Mouse (Mus musculus): ENCODE results near the gene Ppp6r2.

The Ppp6r2 gene

DNA sequence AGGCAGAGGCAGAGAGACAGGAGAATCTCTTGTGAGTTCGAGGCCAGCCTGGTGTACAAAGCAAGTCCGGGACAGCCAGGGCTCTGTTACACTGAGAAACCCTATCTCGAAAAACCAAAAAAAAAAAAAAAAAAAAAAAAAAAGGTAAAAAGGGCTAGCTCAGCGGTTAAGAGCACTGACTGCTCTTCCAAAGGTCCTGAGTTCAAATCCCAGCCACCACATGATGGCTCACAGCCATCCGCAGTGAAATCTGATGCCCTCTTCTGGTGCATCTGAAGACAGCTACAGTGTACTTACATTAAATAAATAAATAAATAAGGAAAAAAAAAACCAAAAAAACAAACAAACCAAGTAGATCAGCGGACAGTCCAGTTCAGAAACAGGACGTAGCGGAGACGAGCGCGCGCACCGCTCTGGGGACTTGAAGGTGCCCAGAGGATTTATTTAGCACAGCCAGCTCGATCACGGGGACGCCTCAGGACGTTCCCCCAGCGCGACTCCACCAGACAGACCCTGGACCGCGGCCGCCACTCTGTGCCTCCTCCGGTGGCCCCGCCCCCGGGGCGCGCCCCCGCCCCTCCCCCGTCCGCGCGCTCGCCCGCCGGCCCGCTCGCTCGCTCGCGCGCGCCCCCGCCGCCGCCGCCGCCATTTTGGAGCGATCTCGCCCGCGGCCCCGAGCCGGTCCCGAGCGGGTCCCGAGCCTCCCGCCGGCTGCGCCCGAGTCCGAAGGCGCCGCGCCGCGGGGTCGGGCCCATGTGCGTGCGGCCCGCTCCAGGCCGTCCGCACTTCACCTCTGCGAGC, at the start of gene Ppp6r2:
Gene Ppp6r2, plus strand, starts transcription at position 639 of the 801 bp plus-strand sequence.
- DNase-seq (ENCODE audit: low spot score in 2 of 2) = peak; percentile 65 to 75

DNA sequence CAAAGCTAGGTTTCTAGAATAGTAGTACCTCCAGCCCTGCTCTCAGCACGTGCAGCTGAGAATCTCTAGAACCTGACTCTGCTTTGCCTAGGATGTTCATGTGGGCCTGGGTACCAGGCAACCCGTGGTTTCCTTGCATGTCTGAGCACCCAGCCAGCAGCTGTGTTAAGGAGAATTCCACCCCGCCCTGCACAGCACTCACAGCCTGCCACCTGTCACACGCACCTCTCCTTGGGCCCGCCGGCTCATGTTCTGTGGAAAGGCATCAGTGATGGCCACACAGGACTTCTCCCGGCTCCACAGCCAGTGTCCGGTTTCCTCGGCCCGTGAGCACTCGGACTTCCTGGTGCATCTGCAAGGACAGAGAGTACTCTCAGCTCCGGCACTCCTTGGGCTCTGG, 45.9 kb upstream of the Ppp6r2 start:
- no peak for DNase-seq (ENCODE audit: low spot score in 2 of 2)

DNA sequence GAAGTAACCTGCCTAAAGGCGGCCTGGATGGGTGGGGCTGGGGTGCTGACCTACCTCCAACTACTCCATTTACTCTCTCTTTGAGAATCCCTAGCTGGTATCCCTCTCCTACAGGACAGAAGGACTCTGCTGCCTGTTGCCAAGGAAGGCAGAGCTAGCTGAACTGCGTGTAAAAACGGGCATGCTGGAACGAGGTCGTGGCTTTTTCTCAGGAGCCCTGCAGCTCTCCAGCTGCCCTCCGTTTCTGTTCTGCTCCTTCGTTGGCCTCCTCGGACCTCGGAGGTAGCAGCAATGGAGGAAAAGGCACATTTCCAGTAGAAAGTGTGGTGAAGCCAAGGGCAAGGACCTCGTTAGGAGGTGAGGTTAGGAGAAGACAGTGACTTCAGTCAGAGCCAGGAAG, 42.4 kb upstream of the Ppp6r2 start:
- no peak for DNase-seq (ENCODE audit: low spot score in 2 of 2)

DNA sequence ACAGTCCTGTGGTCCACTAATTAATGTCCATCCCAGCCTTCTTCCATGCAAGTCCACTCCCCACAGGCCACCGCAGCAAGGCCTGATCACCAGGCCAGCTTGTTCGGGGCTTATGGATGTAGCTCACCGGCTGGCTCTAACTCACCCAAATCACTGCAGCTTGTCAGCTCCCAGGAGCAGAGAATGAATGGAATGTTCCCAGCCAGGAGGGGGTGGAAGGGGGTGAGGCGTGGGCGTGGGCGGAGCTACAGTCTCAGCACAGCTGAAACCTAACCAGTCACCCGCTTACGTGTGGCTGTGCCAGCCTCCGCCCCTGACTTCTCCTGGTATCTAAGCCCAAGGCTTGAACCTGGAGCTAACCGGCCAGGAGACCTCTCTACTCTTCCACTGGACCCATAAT, 41.9 kb upstream of the Ppp6r2 start:
- DNase-seq (ENCODE audit: low spot score in 2 of 2) = peak; percentile 88 to 89

DNA sequence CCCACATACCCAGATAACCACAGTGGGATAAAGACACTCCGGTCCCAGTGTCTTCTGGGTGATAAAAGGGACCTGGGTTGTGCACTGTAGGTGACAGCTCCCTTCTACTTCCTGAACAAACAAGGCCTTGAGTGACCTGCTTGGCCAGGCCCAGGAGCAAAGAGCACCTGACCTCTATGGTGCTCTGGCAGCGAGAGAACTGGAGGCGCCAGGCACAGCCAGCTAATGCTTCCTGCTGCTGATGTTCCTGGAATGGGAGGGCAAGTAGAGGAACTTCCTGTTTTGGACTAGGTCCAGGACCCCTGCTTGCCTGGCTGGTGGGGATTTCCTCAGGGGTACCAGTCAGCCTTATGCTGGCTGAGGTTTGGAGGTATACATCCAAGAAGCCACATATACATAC, 41.3 kb upstream of the Ppp6r2 start:
- DNase-seq (ENCODE audit: low spot score in 2 of 2) = no peak

DNA sequence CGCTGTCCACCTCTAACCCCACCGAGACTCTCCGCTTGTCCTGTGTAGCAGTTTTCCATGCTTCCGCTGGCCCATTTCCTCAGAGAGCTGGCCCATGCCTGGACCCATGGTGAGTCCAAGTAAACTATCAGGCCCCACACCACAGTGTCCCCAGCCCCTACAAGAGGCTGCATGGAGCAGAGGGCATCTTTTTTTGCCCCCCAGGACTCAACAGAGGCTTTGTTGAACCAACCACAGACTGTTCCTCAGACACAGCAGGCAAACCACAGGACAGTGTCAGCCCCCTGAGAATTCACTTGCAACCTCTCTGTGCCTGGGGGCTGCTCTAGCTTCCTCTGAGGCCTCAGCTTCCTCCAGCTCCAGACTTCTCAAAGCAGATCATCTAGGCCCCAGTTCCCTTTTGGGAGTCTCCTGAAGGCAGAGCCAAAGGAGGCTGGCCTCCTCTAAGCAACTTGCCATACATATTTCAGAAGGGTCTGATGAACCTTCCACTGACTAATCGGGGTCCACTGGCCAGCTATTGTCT, 39.8 kb upstream of the Ppp6r2 start:
- DNase-seq (ENCODE audit: low spot score in 2 of 2) = no peak

DNA sequence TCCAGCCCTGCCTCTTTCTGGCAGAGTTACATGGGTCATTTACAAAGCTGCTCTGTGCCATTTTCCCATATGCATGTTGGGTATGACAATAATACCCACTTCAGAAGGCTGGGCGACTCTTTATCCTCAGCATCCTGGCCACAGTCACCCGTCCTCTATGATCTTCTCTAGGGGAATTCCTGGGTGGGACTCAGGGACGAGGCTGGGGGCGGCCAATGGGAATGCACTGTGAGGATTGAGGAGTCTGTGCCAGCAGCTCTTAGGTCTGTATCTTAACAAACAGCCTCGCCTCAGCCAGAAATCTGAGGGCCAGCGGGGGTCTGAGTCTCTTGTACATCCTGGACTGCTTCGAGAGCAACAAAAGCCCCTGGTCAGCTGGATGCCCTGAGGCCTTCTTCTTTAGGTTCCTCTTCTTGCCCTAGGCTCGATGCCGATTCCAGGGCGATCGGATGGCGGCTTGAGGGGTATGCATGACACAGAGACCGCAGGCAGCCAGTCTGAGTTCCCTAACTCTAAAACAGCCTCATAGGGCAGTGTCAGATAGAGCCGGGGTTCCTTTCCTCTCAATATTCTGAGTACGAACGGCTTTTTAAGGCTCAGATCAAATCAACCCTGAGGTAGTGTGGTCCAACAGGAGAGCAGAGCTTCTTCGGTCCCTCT, 38.9 kb upstream of the Ppp6r2 start:
- no peak for DNase-seq (ENCODE audit: low spot score in 2 of 2)

DNA sequence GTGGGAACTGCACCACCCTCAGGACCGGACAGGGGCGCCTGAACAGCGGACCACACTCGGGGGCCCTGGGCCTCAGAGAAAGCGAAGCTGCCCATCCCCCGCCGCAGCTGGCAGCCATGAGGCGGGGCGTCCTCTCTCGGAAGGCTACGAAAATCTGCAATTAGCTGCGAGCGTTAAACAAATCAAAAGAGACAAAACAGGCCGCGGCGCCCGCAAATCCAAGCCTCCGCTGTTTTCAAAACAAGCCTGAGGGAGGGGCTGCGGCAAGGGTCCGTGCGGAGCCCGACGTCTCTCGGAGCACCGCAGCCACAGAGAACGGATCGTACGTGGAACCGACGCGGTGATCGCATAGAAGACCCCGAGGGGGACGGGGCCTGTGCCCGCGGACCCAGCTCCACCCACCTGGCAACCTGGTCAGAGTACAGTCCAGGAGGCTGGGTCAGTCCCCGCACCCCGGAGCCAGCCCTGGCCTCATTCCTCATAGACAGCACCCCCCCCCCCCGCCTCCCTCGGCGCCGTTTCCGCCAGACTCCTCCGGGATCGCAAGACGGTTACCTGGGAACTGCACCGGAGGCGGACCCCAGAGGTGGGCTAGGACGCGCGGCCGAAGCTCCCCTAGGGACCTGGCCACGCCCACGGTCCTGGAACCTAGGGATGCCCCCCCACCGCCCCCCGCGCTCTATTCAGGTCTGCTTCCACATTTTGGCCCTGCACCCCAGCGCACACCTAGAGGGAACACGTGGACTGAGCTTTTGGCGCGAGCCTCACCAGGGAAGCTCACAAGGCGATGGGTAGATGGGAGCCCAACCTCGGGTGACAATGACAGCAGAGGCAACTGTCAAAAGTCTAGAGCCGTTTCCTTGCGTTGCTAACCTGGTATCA, 38.1 kb upstream of the Ppp6r2 start:
- peak in 1 of 2 experiments; percentile 63 for DNase-seq (ENCODE audit: low spot score in 2 of 2)

DNA sequence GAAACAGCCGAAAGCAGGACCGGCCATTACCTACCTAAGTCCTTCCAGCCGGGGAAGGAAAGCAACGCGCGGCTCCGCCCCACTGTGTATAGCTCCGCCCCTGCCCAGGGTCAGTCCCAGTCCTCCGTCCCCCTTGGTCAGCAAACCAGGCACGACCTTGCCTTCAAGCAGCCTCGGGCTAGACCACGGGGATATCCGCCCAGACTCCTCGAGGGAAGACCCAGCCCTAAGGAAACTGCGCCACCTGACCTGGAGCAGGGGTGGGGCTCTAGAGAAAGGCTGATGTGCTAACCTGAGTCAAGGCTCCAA, 37.5 kb upstream of the Ppp6r2 start:
- DNase-seq (ENCODE audit: low spot score in 2 of 2) = peak in 1 of 2 experiments; percentile 26

DNA sequence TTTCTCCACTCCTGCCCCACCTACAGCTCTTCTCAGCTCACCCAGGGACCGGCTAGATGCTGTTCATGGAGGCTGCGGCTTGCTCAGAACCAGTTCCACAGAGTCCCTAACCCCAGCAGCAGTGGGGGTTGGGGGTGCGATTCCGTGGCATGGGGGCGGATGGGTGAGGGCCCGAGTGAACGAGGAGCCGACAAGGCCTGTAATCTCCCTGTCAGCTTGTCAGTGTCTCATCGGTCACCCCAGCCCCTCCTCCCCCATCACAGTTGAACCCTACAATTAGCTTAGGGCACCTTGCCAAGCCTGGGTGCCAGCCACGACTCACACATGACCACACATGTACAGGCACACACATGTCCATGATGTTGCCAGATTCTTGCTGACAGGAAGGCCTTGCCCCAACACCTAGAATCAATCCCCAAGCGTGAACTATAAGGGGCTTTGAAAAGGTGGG, 36.4 kb upstream of the Ppp6r2 start:
- no peak for DNase-seq (ENCODE audit: low spot score in 2 of 2)

DNA sequence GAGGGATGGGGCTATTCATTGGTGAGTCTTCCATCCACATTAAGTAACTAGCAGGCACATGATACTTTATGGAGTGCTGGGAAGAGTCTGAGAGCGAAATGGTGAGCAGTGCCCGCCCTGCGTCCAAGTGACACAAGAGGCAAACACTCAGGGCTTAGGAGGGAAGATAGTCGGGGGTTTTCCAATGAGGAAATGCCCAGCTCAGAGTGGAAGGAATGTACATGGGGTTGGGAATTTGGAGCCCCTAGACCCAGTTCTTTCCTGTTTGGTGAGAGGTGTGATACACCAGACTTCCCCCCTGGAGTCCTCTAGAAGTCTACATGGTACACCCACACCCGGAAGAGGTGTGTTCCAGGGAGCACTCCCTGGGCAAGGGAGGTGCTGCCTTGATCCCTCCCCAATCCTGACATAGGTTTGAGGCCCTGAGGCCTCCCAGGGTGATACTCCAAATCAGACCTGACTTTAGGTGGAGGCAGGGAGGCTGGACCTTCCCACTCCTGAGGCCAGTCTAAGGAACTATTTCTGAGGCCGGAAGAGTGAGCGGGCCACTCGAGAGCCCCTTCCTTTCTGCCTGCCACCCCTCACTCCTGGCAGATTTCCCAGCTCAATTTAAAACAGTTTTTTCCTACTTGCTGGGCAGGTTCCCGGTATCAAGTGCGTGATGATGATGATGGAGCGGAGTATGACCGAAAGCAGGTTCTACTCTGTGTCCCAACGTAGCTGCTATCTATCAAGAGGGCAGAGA, 35.8 kb upstream of the Ppp6r2 start:
- DNase-seq (ENCODE audit: low spot score in 2 of 2) = no peak

DNA sequence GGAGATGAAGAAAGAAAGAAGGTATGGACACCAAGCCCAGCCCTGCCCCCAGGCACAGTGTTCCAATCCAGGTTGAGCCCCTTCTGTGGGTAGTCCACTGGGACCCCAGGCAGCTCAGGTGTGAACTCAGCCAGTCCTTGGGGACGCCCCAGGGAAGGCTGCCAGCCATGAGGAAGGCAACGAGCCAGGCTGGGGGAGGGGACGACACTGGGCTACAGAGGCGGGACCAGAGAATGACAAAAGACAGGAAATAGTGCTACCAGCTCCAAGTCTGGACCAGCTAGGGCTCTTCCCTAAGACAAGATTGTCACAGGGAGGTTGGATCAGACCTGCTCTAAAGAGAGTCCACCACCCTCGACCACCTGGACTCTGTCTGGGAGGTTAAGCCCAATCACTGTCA, 34.2 kb upstream of the Ppp6r2 start:
- peak; percentile 57 to 65 for DNase-seq (ENCODE audit: low spot score in 2 of 2)

DNA sequence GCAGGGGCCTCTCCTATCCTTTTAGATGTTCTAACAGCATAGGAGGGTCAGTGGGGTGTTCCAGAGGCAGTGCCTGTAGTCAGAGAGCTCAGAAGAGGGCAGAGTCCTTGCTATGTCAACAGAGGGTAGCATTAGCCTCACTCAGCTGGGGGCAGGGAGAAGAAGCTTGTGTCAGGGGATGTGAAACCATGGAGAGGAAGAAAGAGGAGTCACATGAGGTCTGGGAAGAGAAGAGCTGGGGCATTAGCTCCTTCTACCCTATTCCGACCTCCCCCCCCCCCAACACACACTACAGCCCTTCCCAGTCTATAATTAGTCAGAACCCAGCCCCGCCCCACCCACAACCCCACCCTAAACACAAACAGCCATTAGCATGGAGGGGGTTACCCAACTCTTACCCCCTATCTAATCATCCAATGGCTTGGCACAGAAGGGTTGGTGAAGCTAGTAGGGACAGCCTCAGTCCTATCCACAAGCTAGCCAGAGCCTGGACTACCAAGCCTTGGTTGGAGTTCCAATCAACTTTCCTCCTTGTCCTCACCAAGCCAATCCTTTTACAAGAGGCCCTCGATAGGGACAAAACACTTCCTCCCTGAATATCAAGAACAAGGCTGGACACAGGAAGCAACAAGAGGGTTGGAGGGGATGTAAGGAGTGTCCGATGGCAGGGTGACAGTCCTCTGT, 33.6 kb upstream of the Ppp6r2 start:
- no peak for DNase-seq (ENCODE audit: low spot score in 2 of 2)

DNA sequence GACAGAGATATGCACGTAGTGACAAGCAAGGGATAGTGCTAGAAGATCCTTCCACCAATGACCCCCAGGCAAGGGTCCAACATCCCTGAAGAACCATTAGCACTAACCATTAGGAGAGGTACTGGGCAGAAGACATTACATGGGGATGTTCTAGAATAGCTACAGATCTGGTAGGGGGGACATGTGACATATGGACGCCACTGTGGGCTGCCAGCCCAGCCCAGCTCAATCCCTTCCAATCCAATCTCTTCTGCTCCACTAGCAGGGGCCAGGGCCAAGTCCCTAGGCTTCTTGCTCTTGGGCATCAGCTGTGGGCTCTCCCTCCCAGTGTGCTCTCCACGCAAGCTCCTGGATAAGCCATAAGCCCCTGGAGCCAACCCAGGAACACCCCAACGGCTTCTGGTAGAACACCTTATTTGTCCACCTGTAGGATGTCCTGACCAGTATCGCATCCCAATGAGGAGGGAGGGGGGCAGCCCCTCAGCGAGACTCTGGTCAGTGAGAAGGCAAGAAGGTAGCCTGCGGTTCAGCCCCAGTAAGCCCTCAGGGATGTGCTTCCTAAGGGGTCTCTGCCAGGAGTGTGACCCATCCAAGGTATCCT, 33.0 kb upstream of the Ppp6r2 start:
- DNase-seq (ENCODE audit: low spot score in 2 of 2) = no peak

DNA sequence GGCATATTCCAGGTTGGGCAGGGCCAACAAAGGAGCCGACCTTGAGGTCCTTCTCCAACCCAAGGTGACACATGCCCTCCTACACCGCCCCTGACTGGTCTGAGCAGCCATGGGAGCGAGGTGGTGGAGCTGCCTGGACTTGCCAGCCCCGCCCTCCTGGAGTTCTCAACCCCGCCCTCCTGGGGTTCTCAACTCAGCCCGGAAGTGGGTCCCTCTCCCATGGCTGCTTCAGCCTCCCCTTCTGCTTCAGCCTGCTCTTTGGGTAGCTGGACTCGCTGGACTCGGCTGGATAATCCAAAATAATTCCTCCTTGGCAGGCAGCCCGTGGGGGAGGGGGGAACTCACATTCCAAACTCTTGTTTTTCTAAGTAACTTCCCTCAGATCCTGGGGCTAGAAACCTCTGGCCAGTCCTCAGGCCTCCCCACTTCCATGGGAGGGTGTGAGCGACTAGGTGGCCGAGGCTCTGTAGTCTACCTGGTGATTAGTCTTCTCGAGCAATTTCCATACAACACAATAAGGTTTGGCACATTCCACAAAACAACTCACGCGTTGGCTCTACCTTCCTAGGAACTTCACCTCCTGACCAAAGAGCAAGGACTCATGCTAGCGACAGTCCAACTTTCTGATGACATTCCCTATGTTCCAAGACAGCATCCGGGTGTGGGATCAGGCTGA, 32.3 kb upstream of the Ppp6r2 start:
- peak in 1 of 2 experiments; percentile 37 for DNase-seq (ENCODE audit: low spot score in 2 of 2)

DNA sequence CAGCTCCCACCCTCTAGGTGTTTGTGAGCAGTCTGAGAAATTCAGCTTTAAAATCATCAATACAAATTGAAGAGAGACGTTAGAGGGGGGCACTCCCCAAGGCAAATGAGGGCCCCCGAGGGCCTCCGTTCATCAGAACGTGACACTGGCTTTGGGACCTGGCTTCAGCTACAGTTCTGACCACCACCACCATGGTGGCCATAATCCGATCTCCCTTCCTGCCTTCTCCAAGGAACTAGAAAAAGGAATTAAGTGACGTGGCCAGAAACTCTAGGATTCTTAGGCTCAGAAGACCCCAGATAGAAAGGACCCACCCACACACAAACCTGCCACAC, 31.8 kb upstream of the Ppp6r2 start:
- DNase-seq (ENCODE audit: low spot score in 2 of 2) = no peak

DNA sequence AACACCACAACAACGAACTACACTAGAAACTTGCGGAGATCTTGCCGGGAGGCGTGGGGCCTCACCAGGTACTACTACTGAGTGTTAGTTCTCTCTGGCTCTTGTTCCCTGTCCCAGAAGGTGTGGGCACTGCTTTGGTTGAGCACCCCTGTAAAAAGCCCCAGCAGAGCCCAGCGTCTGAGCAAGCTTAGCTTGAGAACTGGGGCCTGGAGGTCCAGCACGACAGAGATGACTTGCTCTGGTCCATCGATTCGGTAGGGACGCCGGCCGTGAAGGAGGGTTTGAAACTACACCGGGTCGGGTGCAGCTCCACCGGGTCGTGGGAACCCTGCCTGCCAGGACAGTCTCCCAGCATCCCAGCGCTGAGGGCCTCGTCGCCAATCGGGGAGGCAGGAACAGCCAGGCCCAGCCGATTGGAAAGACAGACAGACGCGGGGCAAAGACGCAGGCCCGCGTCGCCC, 31.2 kb upstream of the Ppp6r2 start:
- peak in 1 of 2 experiments; percentile 30 for DNase-seq (ENCODE audit: low spot score in 2 of 2)

DNA sequence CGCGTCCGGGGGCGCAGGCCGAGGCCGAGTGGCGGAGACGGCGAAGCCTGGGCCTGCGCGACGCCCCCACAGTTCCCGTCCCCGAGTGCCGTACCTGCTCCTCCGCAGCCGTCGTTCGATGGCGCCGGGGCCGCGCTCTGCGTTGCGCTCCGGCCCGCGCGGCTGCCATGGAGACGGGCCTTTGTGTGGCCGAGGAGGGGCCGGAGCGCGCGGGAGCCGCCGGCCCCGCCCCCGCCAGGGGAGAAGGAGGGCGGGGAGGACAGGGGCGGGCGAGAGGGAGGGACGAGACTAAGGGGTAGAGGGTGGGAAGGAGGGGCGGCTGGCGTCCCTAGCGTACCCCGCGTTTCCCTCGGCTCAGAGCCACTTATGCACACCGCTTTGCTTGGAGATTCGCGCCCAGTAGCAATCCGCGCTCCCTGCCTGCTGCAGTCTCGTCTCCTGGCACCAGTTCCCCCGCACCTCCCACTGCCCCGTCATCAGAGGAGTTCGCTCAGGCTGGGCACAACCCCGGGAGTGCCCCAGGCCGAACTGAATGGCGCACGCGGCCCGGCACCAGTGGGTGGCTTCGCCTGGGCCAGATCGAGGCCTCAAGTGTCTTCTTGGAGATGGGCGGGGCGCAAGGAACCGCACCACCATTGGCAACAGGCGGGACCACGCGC, 30.7 kb upstream of the Ppp6r2 start, which contains the start of gene Plxnb2:
Gene Plxnb2, minus strand, starts transcription at position 218 of the 659 bp plus-strand sequence.
- DNase-seq (ENCODE audit: low spot score in 2 of 2) = peak; percentile 73 to 82

DNA sequence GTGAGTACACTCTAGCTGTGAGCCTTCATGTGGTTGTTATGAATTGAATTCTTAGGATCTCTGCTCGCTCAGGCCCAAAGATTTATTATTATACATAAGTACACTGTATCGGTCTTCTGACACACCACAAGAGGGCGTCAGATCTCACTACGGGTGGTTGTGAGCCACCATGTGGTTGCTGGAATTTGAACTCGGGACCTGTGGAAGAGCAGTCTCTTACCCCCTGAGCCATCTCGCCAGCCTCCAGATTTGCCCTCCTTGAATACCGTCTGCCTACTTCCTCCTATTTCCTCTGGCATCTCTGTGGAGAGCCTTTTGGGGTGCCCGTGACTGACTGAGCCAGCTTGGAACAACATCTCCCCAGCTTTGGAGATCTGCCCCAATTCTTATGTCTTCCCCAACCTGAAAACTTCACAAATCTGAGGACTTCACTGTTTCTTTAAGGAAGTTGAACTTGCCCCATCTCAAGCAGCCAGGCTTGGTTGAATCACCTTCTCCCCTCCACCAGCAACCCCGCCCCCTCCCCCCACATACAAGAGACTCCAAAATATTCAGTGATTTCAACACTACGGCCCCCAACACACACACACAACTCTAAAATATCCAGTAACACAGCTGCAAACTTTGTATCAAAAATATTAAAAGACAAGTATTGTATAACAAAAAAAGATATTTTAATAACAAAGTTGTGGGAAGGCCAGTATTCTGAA, 29.6 kb upstream of the Ppp6r2 start:
- DNase-seq (ENCODE audit: low spot score in 2 of 2) = no peak

Data from right cerebral cortex, adult 2 months (tissue).